In the genomic region with DNA sequence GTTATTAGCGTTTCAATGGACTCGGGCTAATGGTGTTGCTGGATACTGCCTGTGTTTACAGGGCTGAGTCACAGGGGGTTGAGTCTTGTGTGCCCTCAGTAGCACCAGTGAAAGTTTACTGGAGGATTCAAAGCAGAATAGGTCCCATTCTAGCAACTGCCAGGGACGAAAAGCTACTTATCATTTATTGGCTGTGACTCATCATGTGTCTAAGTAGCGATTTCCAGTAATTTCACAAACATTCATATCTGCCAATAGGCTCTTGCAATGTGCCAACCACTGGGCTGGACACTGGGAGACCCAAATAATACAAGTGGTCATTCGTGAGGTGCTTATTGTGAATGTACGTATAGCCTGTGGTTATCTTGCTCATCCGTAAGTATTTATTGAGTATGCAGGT, we compare ENCODE assay signal across 12 mouse cellular contexts. TPM values are rescaled to one million over a fixed set of nuclear protein-coding genes. Genes with fewer than 3 reads are reported as not detected.
DNase-seq lines count a peak whose midpoint lies in the region; ATAC-seq and TF ChIP-seq lines count a peak whose summit lies in the region.
"Had no signal": no experiment of that assay in that cellular context is flagged by ENCODE, and none has a peak within 500 bp of the region (broad histone marks: within the 10 kb centered on the region; RNA-seq: fewer than 3 reads in every experiment).

No protein-coding gene starts in this region.

- no peak overlapping the region for H3K4me3 ChIP-seq in hindbrain, embryonic 12.5 days
- no peak overlapping the region for H3K4me3 ChIP-seq in hindbrain, postnatal 0 days (ENCODE audit: low read length)
- no peak overlapping the region for H3K4me3 ChIP-seq in midbrain, embryonic 14.5 days (replicated peaks; ENCODE audit: low read depth, low read length)
- H3K4me3 ChIP-seq in midbrain, embryonic 10.5 days: no peak overlapping the region
- H3K4me3 ChIP-seq in limb, embryonic 13.5 days: no peak overlapping the region
- H3K4me3 ChIP-seq: liver, embryonic 15.5 days had no signal

- no peaks in the 10 kb centered on the region for H3K36me3 ChIP-seq in hindbrain, embryonic 12.5 days
- H3K36me3 ChIP-seq in hindbrain, postnatal 0 days (ENCODE audit: insufficient read depth, low read length): no peaks in the 10 kb centered on the region
- H3K36me3 ChIP-seq in midbrain, embryonic 14.5 days (ENCODE audit: control insufficient read depth, insufficient read depth, low read length): no peaks in the 10 kb centered on the region
- no peaks in the 10 kb centered on the region for H3K36me3 ChIP-seq in midbrain, embryonic 10.5 days
- H3K36me3 ChIP-seq in limb, embryonic 13.5 days: no peaks in the 10 kb centered on the region
- H3K36me3 ChIP-seq: kidney, embryonic 15.5 days; liver, embryonic 15.5 days had no signal

- H3K4me1 ChIP-seq in hindbrain, embryonic 12.5 days: peaks cover 34% of the 10 kb centered on the region
- no peaks in the 10 kb centered on the region for H3K4me1 ChIP-seq in hindbrain, postnatal 0 days (ENCODE audit: insufficient read depth, low read length)
- peaks cover 17% of the 10 kb centered on the region for H3K4me1 ChIP-seq in midbrain, embryonic 14.5 days (ENCODE audit: control insufficient read depth, insufficient read depth, low read length)
- peaks cover 44% of the 10 kb centered on the region for H3K4me1 ChIP-seq in midbrain, embryonic 10.5 days
- H3K4me1 ChIP-seq in limb, embryonic 13.5 days: peaks cover 47% of the 10 kb centered on the region

- 78% methylated on average over 7 of the region's 7 CpGs for WGBS in hindbrain, embryonic 12.5 days
- 80% methylated on average over 7 of the region's 7 CpGs for WGBS in hindbrain, postnatal 0 days
- WGBS in midbrain, embryonic 14.5 days: 81% methylated on average over 7 of the region's 7 CpGs
- WGBS in midbrain, embryonic 10.5 days: 84% methylated on average over 7 of the region's 7 CpGs
- 72% methylated on average over 7 of the region's 7 CpGs for WGBS in limb, embryonic 13.5 days

- H3K27me3 ChIP-seq in hindbrain, embryonic 12.5 days: no peaks in the 10 kb centered on the region
- no peaks in the 10 kb centered on the region for H3K27me3 ChIP-seq in hindbrain, postnatal 0 days (ENCODE audit: insufficient read depth, low read length)
- H3K27me3 ChIP-seq in midbrain, embryonic 14.5 days (ENCODE audit: control insufficient read depth, insufficient read depth, low read length): no peaks in the 10 kb centered on the region
- H3K27me3 ChIP-seq in midbrain, embryonic 10.5 days (ENCODE audit: low read depth, poor library complexity, severe bottlenecking): peaks cover 20% of the 10 kb centered on the region
- H3K27me3 ChIP-seq in limb, embryonic 13.5 days: no peaks in the 10 kb centered on the region

- ATAC-seq in hindbrain, embryonic 12.5 days (ENCODE audit: low FRiP score): no peak
- no peak for ATAC-seq in hindbrain, postnatal 0 days
- ATAC-seq in midbrain, embryonic 14.5 days (ENCODE audit: low FRiP score, low TSS enrichment): no peak
- no peak for ATAC-seq in limb, embryonic 13.5 days (ENCODE audit: low FRiP score, low read depth)
- ATAC-seq: hindbrain, embryonic 16.5 days had no signal

- no peak overlapping the region for H3K9ac ChIP-seq in hindbrain, embryonic 12.5 days
- no peak overlapping the region for H3K9ac ChIP-seq in hindbrain, postnatal 0 days (replicated peaks; ENCODE audit: low read length)
- no peak overlapping the region for H3K9ac ChIP-seq in midbrain, embryonic 14.5 days (replicated peaks; ENCODE audit: low read length)
- H3K9ac ChIP-seq in limb, embryonic 13.5 days: no peak overlapping the region
- H3K9ac ChIP-seq: liver, embryonic 15.5 days had no signal

- DNase-seq in hindbrain, postnatal 0 days (ENCODE audit: low spot score): no peak
- DNase-seq in midbrain, embryonic 14.5 days: no peak
- DNase-seq in midbrain, embryonic 10.5 days (ENCODE audit: low spot score): no peak
- peak; percentile 44 for DNase-seq in adipocyte (ENCODE audit: low spot score)
- DNase-seq in c-Kit-positive CD71-positive TER-119-positive erythroid progenitor cells, embryonic 14.5 days (ENCODE audit: low spot score): no peak
- DNase-seq: cerebellum, adult 18-20 months; right cerebral cortex, postnatal 4 days had no signal

- no peak for TF ChIP-seq CTCF in hindbrain, postnatal 0 days (IDR thresholded peaks at IDR 0.05; ENCODE audit: low read depth)

- H3K4me2 ChIP-seq in hindbrain, embryonic 12.5 days (replicated peaks): peak overlapping the region; percentile 13; the same call in 1 of the 2 replicates
- H3K4me2 ChIP-seq in hindbrain, postnatal 0 days (ENCODE audit: low read depth, low read length): no peak overlapping the region
- 0 out of 2 replicates have a peak overlapping the region, but pooled peaks have one; percentile 6 for H3K4me2 ChIP-seq in midbrain, embryonic 14.5 days (ENCODE audit: low read length)
- H3K4me2 ChIP-seq in limb, embryonic 13.5 days (replicated peaks): peak overlapping the region; percentile 86

- no peak overlapping the region for H3K27ac ChIP-seq in hindbrain, embryonic 12.5 days
- no peak overlapping the region for H3K27ac ChIP-seq in hindbrain, postnatal 0 days
- no peak overlapping the region for H3K27ac ChIP-seq in midbrain, embryonic 14.5 days (replicated peaks; ENCODE audit: low read depth, low read length)
- H3K27ac ChIP-seq in midbrain, embryonic 10.5 days (replicated peaks): no peak overlapping the region
- no peak overlapping the region for H3K27ac ChIP-seq in limb, embryonic 13.5 days
- H3K27ac ChIP-seq: kidney, embryonic 15.5 days; liver, embryonic 15.5 days had no signal

- H3K9me3 ChIP-seq in hindbrain, embryonic 12.5 days (replicated peaks): no peaks in the 10 kb centered on the region
- H3K9me3 ChIP-seq in hindbrain, postnatal 0 days (ENCODE audit: low read length): no peaks in the 10 kb centered on the region
- H3K9me3 ChIP-seq in midbrain, embryonic 14.5 days (ENCODE audit: control insufficient read depth, low read length): no peaks in the 10 kb centered on the region
- no peaks in the 10 kb centered on the region for H3K9me3 ChIP-seq in midbrain, embryonic 10.5 days (replicated peaks)
- H3K9me3 ChIP-seq in limb, embryonic 13.5 days: no peaks in the 10 kb centered on the region
- H3K9me3 ChIP-seq: kidney, embryonic 15.5 days; liver, embryonic 15.5 days had no signal

RNA-seq across cellular contexts. Expression of gene Syne2, which starts 2.3 kb away (rescaled TPM):
- polyA plus RNA-seq in hindbrain, embryonic 12.5 days (2016; fragmentation: Nextera tagmentation; extraction: Ambion mirVana): 92.8 and 97.9 TPM in 2 replicates
- 39.3 and 57.2 TPM in 2 replicates for total RNA-seq in hindbrain, postnatal 0 days (2014; rRNA removed)
- polyA plus RNA-seq in hindbrain, postnatal 0 days (2015; fragmentation: Nextera tagmentation; extraction: Ambion mirVana): 26.1 and 28.8 TPM in 2 replicates
- 45.0 and 63.5 TPM in 2 replicates for polyA plus RNA-seq in midbrain, embryonic 14.5 days (2014; fragmentation: Nextera tagmentation; extraction: Ambion mirVana)
- polyA plus RNA-seq in midbrain, embryonic 10.5 days (2016; fragmentation: Nextera tagmentation; extraction: Ambion mirVana): 91.9 and 93.1 TPM in 2 replicates
- polyA plus RNA-seq in limb, embryonic 13.5 days (2015; fragmentation: Nextera tagmentation; extraction: Ambion mirVana): 71.4 and 75.9 TPM in 2 replicates
